Mouse (Mus musculus) Patski (cell line): ENCODE measurements at regions not wholly inside any gene's neighbourhood (a gene's known extent, or its start where the extent isn't known, plus 50 kb on each side); places are given as distances from the start of the nearest gene placed in this dataset.
"Not testable (repeated sequence)": the region's sequence is repeated elsewhere in the genome, so short reads cannot be mapped to it uniquely, and the experiment has no call there.

Source experiments
- ATAC-seq: fragments of 100-300 bp; one replicate; pipeline ENCODE4 v1.8.0; 2021
- CTCF ChIA-PET: fragments of 350-600 bp; sonication (Branson Sonifier 250); formaldehyde crosslinking; loops from one replicate; lab custom pipeline; 2022; ENCODE audit warnings: inconsistent platforms; lab: Charles Lee
- POLR2A ChIA-PET: fragments of 350-600 bp; sonication (Branson Sonifier 250); formaldehyde crosslinking; loops from one replicate; lab custom pipeline; 2022; ENCODE audit warnings: antibody characterized with exemption, inconsistent platforms; lab: Charles Lee
- DNase-seq: peaks from one replicate; pipeline ENCODE4 v3.0.0-alpha.2; 2011; ENCODE audit warnings: low read depth, low spot score
- H3K27me3 ChIP-seq: fragments of 371-371 bp; one replicate; pipeline ENCODE4 v1.5.1; 2021
- CTCF ChIP-seq: fragments of 100-300 bp; IDR thresholded peaks from one replicate; pipeline ENCODE4 v1.5.1; 2021
- in situ Hi-C: fragments of 300-500 bp; cut with MboI; formaldehyde crosslinking; loops from 3 replicates; pipeline ENCODE4 v1.11.1; 2018; ENCODE audit warnings: low pct_unique_long_range_greater_than_20kb, mixed read lengths

DNA sequence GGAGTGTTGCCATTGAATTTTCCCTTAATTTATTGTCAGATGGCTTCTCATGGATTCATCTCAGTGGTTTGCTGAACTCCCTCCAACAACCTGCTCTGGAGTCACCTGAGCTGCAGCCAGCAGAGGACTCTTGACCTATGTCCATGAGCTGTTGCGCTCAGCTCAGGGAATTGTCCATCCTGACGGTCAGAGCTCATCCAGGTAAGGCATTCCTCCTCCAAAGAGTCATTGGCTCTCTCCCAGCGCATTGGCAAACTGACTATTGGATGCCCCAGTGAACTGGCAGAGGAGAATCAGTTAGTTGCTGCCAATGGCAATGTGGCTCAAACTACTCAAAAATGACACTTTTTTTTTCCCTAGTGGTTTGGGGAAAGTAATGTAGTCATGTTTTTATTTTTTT is 345.3 kb upstream of the Fign start:
- DNase-seq, result no peak

DNA sequence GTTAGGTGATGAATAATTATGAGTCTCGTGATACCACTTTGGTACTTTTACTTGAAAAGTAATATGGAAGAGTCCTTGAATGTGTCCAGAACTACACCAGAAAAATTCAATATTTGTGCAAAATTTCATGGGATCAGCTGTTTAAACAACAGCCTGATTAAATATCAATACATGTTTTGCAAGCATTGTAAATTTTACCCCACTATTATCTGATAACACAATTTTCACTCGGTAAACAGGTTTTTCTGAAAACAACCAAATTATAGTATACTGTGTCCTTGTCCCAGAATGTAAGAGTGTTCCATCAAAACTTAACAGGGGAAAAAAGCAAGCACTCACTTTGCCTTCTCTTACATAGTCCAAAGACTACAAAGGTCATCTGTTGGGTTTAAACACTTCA is 343.1 kb upstream of the Fign start:
- in situ Hi-C loops, result no loop called here
- no peak for TF ChIP-seq CTCF
- ATAC-seq (no peak), DNase-seq (no peak)
- H3K27me3 ChIP-seq, result no peaks in the 10 kb centered on the region
- POLR2A ChIA-PET, result no interaction called here
- CTCF ChIA-PET, result interaction anchor here (1.4 kb wide), 1 partner anchor 8 kb away, joined by 3 read pairs; no protein-coding TSS in a partner anchor

More for the DNA sequence above, 345.3 kb upstream of the Fign start:
- in situ Hi-C loops, result no loop called here
- POLR2A ChIA-PET, result no interaction called here
- CTCF ChIA-PET, result no interaction called here
- H3K27me3 ChIP-seq, result no peaks in the 10 kb centered on the region
- ATAC-seq, result no peak
- TF ChIP-seq CTCF, result no peak

DNA sequence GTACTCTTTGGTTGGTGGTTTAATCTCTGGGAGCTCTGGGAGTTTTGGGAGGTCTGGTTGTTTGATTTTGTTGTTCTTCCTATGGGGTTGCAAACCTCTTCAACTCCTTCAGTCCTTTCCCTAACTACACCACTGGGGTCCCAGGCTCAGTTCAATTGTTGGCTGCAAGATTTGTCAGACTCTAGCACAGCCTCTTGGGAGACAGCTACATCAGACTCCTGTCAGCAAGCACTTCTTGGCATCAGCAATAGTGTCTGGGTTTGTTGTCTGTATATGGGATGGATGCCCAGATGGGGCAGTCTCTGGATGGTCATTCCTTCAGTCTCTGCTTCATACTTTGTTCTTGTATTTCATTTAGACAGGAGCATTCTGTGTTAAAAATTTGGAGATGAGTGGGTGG is 319.3 kb upstream of the Fign start:
- DNase-seq, ATAC-seq, H3K27me3 ChIP-seq, CTCF ChIA-PET, in situ Hi-C loops: not testable (repeated sequence)
- POLR2A ChIA-PET, result interaction anchor here (0.7 kb wide), 1 partner anchor 749 kb away, joined by 4 read pairs; no protein-coding TSS in a partner anchor

DNA sequence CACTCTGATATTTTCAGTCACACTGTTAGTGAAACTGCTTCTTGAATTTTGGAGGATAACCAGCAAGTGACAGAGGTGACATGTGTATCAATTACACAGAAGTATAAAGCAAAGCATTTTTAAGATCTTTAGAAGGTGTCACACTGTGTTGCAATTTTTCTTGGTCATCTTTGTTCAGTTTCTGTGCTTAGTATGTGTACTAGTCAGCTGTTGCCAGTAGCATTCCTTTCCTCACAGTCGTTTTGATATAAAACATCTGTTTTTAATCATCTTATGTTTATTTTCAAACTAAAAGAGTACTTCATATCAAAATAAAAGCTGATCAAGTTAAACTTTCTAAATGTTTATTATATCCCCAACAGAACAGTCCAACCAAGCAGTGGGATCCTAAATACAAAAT is 316.0 kb upstream of the Fign start:
- in situ Hi-C loops, result no loop called here
- CTCF ChIA-PET, result no interaction called here
- DNase-seq, result no peak
- no peak for TF ChIP-seq CTCF
- POLR2A ChIA-PET, result no interaction called here
- no peak for ATAC-seq
- no peaks in the 10 kb centered on the region for H3K27me3 ChIP-seq

DNA sequence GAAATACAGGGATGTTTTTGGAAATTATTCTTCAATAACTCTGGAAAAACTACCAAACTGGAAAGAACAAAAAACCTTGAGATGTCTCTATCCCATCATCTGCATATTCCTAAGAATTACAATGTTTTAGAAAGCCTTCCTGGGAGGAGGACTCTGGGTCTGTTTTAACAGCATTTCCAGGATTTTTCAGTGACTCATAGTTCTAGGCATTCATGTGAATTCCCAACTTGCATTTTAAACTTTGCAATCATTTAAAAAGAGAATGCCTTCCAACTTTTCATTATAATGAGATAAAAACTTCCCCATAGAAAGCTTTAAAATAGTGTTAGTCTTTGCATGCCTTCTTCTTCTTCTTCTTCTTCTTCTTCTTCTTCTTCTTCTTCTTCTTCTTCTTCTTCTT is 315.4 kb upstream of the Fign start:
- ChIA-PET POLR2A (no interaction called here), CTCF (no interaction called here)
- ATAC-seq (no peak), DNase-seq (no peak)
- TF ChIP-seq CTCF, result no peak
- H3K27me3 ChIP-seq, result no peaks in the 10 kb centered on the region
- in situ Hi-C loops, result no loop called here

DNA sequence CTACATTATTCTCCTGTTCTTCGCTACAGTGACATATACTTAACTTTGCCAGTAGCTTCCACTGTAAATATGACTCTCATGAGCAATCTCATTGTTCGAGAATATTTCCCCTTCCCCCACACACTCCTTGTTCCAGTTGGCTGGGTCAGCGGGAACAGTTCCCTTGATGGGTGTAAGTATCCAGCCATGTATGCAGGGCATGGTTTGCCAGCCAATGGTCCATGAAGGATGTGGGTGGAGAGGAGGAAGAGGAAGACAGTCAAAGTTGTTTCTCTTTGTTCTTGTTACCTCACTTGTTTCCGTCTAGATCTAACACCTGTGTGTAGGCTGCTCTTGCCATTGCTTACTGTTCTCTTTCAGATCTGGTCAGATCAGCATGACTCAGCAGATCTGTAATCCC is 298.1 kb upstream of the Fign start:
- no peak for TF ChIP-seq CTCF
- peaks cover 4% of the 10 kb centered on the region for H3K27me3 ChIP-seq
- in situ Hi-C loops, result no loop called here
- DNase-seq (no peak), ATAC-seq (no peak)
- ChIA-PET POLR2A (no interaction called here), CTCF (no interaction called here)

DNA sequence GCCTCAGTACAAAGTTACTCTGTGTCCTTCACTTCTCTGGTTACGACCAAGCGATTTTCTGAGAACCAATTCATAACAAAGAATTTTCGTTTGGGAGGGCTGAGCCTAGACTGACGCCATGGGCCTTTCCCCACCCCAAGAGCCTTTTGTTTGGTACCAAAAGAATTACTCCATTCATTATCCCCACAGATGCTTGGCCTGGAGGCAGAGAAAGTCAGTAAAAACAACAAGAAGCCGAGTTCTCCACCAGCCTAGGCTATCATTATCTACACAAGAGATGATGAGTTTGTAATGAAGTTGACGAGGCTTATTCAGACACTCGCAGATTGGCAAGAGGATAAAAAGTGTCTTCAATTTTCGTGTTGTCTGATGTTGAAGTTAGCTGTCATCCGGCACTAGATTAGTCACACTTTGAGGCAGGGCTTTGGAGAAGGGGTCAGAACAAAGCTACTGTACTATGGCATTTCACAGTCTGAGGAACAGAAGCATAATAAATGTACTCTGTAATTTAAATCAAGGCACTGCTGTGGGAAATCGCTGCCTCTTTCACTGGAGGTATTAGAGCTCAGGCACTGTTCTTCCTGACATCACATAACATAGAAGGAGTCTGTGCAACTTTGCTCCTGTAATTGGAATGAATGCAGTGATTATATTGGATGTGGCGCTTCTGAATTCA is 296.9 kb upstream of the Fign start:
- in situ Hi-C loops, result no loop called here
- TF ChIP-seq CTCF, result no peak
- CTCF ChIA-PET, result no interaction called here
- peaks cover 6% of the 10 kb centered on the region for H3K27me3 ChIP-seq
- DNase-seq (no peak), ATAC-seq (no peak)
- POLR2A ChIA-PET, result no interaction called here

DNA sequence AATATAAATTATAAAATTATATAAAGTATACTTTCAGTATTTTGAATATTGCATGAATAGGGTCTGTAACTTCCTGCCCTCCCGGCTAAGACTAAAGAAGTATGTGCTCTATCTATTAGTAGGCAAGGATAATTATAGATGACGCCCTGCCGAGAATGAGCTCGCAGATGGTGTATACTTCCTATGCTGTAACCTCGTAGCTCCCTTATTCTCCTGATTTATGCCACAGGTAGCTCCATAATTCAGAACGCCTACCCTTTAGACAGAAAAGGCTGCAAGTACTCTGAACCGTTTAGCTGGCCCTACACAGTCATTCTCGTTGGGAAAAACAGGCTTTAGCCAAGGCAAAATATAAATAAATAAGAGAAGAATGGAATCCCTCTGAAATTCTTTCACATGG is 296.4 kb upstream of the Fign start:
- POLR2A ChIA-PET, result no interaction called here
- no peak for TF ChIP-seq CTCF
- no peak for DNase-seq
- H3K27me3 ChIP-seq, result peaks cover 6% of the 10 kb centered on the region
- in situ Hi-C loops, result no loop called here
- no peak for ATAC-seq
- CTCF ChIA-PET, result no interaction called here

DNA sequence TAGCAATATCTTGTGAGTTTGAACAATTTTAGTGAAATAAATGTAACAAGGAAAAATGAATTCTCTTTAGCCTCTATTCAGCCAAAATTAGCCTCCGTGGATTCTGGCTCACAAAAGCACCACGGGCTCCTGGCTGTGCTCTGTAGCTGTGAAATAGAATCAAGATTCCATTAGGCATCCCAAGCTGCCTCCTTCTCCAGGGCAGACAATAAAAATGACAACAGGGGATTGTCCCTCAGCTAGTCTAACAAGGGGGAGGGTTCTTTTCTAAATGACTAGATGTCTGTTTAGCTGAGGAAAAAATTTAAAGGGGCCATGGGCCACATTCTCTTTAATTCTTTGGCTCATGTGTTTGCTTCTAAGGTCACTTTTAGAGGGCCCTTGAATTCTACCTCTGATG is 272.0 kb upstream of the Fign start:
- H3K27me3 ChIP-seq, result peaks cover 9% of the 10 kb centered on the region
- DNase-seq, result no peak
- ChIA-PET CTCF (no interaction called here), POLR2A (no interaction called here)
- no peak for ATAC-seq
- TF ChIP-seq CTCF, result no peak
- in situ Hi-C loops, result no loop called here

DNA sequence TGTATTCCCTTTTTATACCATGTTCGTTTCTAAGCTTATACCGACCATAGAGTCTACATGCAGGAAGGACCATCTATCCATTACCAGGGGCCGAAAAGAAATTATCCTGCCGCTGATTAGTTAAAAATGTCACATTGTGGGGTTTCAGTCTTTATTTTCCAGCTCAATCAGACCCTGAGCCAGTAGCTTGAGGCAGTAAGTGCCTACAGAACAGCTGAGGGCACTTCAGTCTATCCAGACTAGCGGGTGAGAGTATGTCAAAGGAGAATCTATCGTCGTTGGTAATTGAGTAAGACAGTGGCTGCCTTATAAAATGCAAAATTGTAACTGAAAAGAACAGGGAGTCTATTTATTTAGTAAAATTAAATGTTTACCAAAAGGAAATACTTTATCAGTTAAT is 269.4 kb upstream of the Fign start:
- in situ Hi-C loops, result no loop called here
- ATAC-seq, result no peak
- no peak for TF ChIP-seq CTCF
- POLR2A ChIA-PET, result no interaction called here
- CTCF ChIA-PET, result no interaction called here
- no peak for DNase-seq
- H3K27me3 ChIP-seq, result peaks cover 9% of the 10 kb centered on the region

DNA sequence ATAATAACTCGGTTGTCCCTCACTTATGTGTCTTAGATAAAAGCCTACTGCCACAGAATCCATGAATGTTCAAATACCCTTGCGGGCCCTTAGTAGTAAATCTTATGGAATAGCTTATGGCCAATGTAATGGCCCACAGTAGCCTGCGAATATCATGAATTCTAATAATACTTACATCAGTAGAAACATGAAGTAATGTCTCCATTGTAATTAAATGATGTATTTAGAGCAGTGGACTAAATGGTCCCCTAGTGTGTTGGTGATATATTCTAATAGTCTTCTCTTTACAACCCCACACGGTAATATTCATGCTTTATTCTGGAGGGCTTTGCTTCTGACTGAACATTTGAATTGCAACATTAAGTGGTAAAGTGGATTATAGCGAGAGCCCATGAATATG is 268.7 kb upstream of the Fign start:
- ChIA-PET CTCF (interaction anchor here (0.6 kb wide), 1 partner anchor 17 kb away, joined by 3 read pairs; no protein-coding TSS in a partner anchor), POLR2A (no interaction called here)
- peaks cover 9% of the 10 kb centered on the region for H3K27me3 ChIP-seq
- in situ Hi-C loops, result no loop called here
- ATAC-seq, result no peak
- DNase-seq, result no peak
- TF ChIP-seq CTCF, result no peak

DNA sequence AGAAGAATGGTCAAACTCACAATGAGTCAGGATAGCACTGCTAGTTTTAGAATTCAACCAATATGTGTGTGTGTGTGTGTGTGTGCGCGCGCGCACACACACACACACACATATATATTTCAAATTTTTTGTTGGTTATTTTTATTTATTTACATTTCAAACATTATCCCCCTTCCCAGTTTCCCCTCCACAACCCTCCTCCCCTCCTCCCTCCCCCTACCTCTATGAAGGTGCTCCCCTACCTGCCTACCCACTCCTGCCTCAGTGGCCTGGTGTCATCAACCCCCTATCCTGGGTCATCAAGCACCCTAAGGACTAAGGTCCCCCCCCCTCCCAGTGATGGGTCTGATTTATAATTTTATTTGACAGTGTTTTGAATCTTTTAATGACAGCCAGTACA is 258.4 kb upstream of the Fign start:
- in situ Hi-C loops, result no loop called here
- no peak for DNase-seq
- H3K27me3 ChIP-seq, result no peaks in the 10 kb centered on the region
- ChIA-PET POLR2A (no interaction called here), CTCF (no interaction called here)
- no peak for TF ChIP-seq CTCF
- no peak for ATAC-seq
